Mouse (Mus musculus) kidney, adult 2 months (tissue): ENCODE results near the gene Lsamp. TPM values are rescaled to one million over a fixed set of nuclear protein-coding genes. Genes with fewer than 3 reads are reported as not detected.

Source experiments
- DNase-seq: peaks from one replicate; pipeline ENCODE4 v3.0.0; 2021
- H3K27ac ChIP-seq: fragments of 200-500 bp; 2 replicates; pipeline ENCODE4 v1.5.1; 2012; ENCODE audit warnings: low read depth, low read length, control low read depth, inconsistent platforms; ENCODE audit not compliant: insufficient read depth
- H3K27me3 ChIP-seq: fragments of 200-500 bp; replicated peaks from 2 replicates; pipeline ENCODE4 v1.6.1; 2012; ENCODE audit warnings: mild to moderate bottlenecking, moderate library complexity, low read length, inconsistent platforms; ENCODE audit not compliant: control insufficient read depth, insufficient read depth
- H3K36me3 ChIP-seq: fragments of 200-500 bp; 2 replicates; pipeline ENCODE4 v1.6.1; 2012; ENCODE audit warnings: mild to moderate bottlenecking, moderate library complexity, low read length, inconsistent platforms; ENCODE audit not compliant: control insufficient read depth, insufficient read depth
- H3K4me1 ChIP-seq: fragments of 200-500 bp; 2 replicates; pipeline ENCODE4 v1.6.1; 2011; ENCODE audit warnings: low read length; ENCODE audit not compliant: control insufficient read depth, insufficient read depth
- H3K4me3 ChIP-seq: fragments of 200-500 bp; 2 replicates; pipeline ENCODE4 v1.5.1; 2011; ENCODE audit warnings: mild to moderate bottlenecking, low read depth, low read length, control low read depth; ENCODE audit not compliant: insufficient read depth
- CTCF ChIP-seq: fragments of 200-500 bp; conservative IDR thresholded peaks from 2 replicates; pipeline ENCODE4 v1.5.1; 2011; ENCODE audit warnings: low read depth, mild to moderate bottlenecking, control low read depth, low read length, moderate library complexity, mixed read lengths; ENCODE audit not compliant: insufficient read depth, insufficient read length
- POLR2A ChIP-seq: fragments of 200-500 bp; IDR thresholded peaks from one replicate; pipeline ENCODE4 v1.6.1; 2011; ENCODE audit warnings: low read depth, low read length, control low read depth
- WGBS: fragments of 180-500 bp; shearing (Covaris S2); methylation state at CpG from one replicate; pipeline ENCODE4 v1.1.7; 2018; 5-methylcytosine and 5-hydroxymethylcytosine counted together
- polyA plus RNA-seq: library from polyadenylated mRNA; depleted of rRNA; stranded (reverse); fragments of >200 nt; gene quantifications from 2 replicates; pipeline ENCODE4 v1.2.3, GENCODE M21; 2012

The Lsamp gene
- polyA plus RNA-seq, 1 experiment: 0.38 TPM

DNA sequence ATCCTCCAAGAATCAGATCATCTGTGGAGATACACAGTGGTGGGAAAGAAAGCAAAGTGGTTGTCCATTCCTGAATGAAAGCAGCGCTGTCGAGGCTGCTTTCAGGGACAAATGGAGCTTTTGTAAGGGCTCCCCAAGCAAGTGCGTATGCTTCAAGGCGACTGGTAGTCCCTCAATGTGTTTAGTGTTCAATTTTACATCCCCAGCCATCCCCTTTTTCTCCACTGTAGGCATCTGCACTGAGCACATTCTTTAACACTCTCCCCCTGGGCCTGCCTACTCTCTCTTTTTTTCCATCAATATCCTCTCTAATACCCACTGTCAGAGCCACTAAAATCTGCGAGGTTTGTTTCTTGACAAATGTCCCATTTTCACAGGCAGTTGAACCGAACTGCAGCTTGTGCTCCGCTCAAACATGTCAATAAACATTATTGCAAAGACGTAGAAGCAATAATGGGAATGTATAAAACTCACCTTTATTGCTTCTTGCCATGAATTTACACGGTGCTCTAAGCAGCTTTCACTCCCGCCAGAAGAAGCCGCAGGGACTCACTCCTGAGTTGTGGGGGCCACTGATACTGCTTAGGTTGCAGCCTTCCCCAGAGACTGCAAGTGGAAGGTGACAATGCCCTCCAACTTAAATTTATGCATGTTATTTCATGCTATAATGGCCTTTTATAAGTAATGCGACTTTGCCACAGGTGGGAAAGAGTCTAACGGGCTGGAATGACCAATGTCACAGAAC lies 250.2 kb downstream of the Lsamp start:
- DNase-seq: no peak
- H3K27me3 ChIP-seq: no peaks in the 10 kb centered on the region
- no peaks in the 10 kb centered on the region for H3K4me1 ChIP-seq
- H3K4me3 ChIP-seq: no peak overlapping the region
- no peak for TF ChIP-seq CTCF
- no peak for TF ChIP-seq POLR2A
- H3K36me3 ChIP-seq: no peaks in the 10 kb centered on the region
- 69% methylated on average over 13 of the region's 13 CpGs for WGBS
- H3K27ac ChIP-seq: no peak overlapping the region

DNA sequence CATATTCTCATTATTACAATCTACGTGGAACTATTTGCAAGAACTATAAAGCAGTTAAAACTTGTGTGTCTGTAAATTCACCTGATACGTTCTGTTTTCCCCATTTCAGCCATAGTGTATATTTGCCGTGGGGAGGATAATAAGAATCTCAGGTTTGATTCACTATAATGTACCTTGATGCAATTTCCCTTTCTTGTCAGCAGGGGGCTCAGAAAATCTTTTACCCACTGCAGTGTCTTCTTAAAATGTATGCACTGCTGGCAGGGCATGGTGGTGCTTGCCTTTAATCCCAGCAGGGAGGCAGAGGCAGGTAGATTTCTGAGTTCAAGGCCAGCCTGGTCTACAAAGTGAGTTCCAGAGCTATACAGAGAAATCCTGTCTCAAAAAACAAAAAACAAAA lies 287.7 kb downstream of the Lsamp start:
- Histone ChIP-seq H3K27ac (no peak overlapping the region), H3K4me3 (no peak overlapping the region), H3K4me1 (no peaks in the 10 kb centered on the region), H3K36me3 (no peaks in the 10 kb centered on the region), H3K27me3 (no peaks in the 10 kb centered on the region)
- TF ChIP-seq CTCF (no peak), POLR2A (no peak)
- 71% methylated on average over 3 of the region's 3 CpGs for WGBS
- peak; percentile 4 for DNase-seq

DNA sequence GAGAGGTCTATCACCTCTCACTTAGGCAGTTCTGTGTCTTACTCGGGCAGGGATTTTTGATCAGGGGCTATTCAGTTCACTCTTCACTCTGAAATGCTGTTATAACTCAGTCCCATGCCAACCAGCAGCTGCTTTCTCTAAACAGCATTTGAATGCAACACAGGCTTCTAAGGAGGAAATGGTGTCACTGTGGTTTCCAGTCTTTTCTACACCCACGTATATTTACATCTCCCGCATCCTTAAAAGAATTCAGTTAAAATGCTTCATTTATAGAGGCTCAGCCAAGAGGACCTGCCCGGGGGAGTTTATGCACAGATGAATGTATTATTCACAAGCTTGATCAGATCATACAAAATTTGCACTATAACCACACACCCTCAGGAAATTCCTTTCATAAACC lies 306.0 kb downstream of the Lsamp start:
- DNase-seq: no peak
- TF ChIP-seq CTCF (no peak), POLR2A (no peak)
- H3K27me3 ChIP-seq: no peaks in the 10 kb centered on the region
- no peak overlapping the region for H3K4me3 ChIP-seq
- no peaks in the 10 kb centered on the region for H3K4me1 ChIP-seq
- 57% methylated on average over 4 of the region's 4 CpGs for WGBS
- no peak overlapping the region for H3K27ac ChIP-seq
- no peaks in the 10 kb centered on the region for H3K36me3 ChIP-seq

DNA sequence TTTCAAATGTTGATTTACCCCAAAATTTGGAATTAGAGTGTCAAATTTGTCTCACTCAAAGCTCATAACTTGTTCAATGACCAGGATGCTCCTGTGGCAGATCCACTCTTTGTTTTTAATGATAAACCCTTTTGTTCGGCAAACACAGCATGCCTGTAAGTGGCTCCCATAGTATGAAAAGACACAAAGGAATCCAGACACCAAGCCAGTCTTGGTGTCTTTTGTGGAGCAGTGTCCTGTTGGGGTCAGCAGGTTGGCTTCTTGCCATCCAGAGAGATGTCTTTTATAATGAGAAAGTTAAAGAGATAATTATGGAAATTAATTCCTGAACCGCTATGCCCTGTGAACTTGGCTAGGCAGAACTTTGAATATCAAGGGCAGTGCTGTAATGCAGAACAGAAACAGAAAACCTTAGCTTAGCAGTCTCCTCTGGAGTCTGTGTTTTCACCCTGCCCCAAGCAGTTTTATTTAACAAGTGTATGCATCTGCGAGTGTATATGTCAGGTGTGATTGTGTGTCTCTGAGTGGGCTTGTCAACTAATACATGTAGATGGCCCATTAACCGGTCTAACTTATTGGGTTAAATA lies 310.2 kb downstream of the Lsamp start:
- Histone ChIP-seq H3K27me3 (no peaks in the 10 kb centered on the region), H3K4me1 (no peaks in the 10 kb centered on the region), H3K27ac (no peak overlapping the region), H3K36me3 (no peaks in the 10 kb centered on the region), H3K4me3 (no peak overlapping the region)
- WGBS: 78% methylated on average over 4 of the region's 4 CpGs
- DNase-seq: no peak
- TF ChIP-seq CTCF (no peak), POLR2A (no peak)

DNA sequence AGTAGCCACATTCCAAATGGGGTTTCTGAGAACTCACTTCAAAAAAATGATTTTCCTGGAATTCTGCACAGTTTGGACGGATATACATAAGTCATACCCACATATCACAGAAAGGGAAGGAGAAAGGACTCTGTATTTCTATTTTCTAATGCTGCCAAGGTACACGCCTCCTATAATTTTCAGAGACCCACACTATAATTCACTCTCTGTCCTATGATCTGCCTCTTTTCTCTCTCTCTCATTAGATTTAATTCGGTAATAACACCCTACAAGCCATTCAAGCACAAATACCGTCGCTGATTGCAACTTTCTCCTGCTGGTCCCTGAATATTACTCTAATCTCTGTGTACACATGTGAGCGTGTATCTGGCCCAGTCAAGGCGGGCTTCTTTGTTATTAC lies 311.1 kb downstream of the Lsamp start:
- H3K27me3 ChIP-seq: no peaks in the 10 kb centered on the region
- WGBS: 91% methylated on average over 7 of the region's 7 CpGs
- no peak for DNase-seq
- no peaks in the 10 kb centered on the region for H3K36me3 ChIP-seq
- no peak overlapping the region for H3K4me3 ChIP-seq
- no peaks in the 10 kb centered on the region for H3K4me1 ChIP-seq
- TF ChIP-seq CTCF: no peak
- no peak for TF ChIP-seq POLR2A
- H3K27ac ChIP-seq: no peak overlapping the region

DNA sequence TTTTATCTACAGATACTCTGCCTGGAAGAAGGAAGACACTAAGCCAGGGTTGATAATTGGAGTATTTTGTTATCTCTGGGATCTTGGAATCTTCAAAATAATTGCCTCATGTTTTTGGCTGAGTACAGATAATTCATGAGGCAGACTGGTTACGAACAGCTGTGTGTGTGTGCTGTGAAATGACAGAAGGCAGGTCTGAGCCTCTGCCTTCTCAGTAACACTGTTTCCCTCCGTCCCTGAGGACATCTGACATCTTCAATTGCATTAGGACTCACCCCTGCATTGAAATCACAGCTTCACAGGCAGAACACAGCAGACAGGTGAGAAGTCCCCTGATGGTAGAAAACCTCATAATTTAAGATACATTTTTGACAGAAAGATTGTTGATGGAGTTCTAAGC lies 323.5 kb downstream of the Lsamp start:
- DNase-seq: no peak
- H3K27me3 ChIP-seq: no peaks in the 10 kb centered on the region
- no peaks in the 10 kb centered on the region for H3K36me3 ChIP-seq
- H3K4me3 ChIP-seq: no peak overlapping the region
- H3K4me1 ChIP-seq: no peaks in the 10 kb centered on the region
- WGBS: 50% methylated on average over 2 of the region's 2 CpGs
- H3K27ac ChIP-seq: no peak overlapping the region
- TF ChIP-seq POLR2A (no peak), CTCF (no peak)

DNA sequence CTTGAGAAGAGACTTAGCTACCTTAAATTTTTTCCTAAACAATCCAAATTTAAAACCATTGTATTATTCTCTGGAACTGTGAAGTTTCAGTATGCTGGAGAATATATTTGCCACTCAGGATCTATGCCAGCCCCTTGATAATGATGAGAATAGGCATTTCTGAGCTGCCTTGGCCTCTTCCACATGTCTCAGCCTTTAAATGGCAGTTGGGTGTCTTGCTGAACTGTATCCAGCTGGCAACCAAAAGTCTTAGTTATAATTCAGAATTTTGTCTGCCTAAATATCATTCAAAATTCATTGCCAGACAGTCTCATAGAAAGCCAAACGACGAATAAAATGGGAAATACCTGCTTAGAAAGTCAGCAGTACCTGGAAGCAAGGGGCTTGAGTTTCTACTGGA lies 332.0 kb downstream of the Lsamp start:
- 92% methylated on average over 2 of the region's 2 CpGs for WGBS
- TF ChIP-seq POLR2A: no peak
- TF ChIP-seq CTCF: no peak
- no peaks in the 10 kb centered on the region for H3K27me3 ChIP-seq
- no peaks in the 10 kb centered on the region for H3K36me3 ChIP-seq
- no peaks in the 10 kb centered on the region for H3K4me1 ChIP-seq
- no peak overlapping the region for H3K4me3 ChIP-seq
- no peak overlapping the region for H3K27ac ChIP-seq
- DNase-seq: no peak

DNA sequence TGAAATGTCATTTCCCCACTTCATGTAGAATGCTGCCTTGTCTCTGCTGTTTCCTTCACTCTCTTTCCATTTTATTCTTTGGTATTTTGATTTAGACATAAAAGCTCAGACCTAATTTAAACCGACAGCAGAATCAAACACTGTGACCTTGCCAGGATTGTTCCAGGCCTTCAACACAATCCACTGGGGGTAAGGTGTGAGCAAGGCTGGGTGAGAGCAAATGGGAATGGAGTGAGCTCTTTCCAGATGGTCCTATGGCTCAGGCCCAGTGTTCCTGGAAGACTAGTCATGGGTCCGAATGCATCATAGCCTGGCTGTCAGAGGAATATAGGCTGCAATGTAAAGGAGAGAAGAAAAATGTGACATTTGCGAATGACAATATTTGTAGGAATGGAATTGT lies 340.6 kb downstream of the Lsamp start:
- TF ChIP-seq POLR2A (no peak), CTCF (no peak)
- Histone ChIP-seq H3K27ac (no peak overlapping the region), H3K27me3 (no peaks in the 10 kb centered on the region), H3K4me1 (no peaks in the 10 kb centered on the region), H3K4me3 (no peak overlapping the region), H3K36me3 (no peaks in the 10 kb centered on the region)
- 91% methylated on average over 3 of the region's 3 CpGs for WGBS
- no peak for DNase-seq
